Mouse (Mus musculus) kidney, adult 9 months (tissue): ENCODE data around the gene Tom1l1.

Experiments
- DNase-seq: peaks from one replicate; pipeline ENCODE4 v3.0.0; 2022

Gene Tom1l1

GRCm38 (mm10) chr11:90603066-90603465, 85.1 kb downstream of the Tom1l1 start:
- no peak for DNase-seq

DNA sequence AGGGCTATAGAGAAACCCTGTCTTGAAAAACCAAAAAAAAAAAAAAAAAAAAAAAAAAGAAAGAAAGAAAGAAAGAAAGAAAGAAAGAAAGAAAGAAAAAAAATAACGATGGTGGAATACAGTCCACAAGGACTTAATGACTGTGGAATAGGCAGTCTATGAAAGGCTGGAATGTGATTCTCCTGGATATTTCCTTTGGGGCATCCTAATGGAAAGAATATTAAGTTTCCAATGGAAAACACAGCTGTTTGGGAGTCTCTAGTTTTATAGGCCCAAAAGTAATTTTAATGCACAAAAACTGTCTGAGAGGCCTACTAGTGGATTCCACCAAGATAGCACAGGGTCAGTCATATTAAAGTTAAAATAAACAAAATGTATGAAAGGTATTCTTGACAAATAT, 92.3 kb downstream of the Tom1l1 start:
- DNase-seq: no peak
